Mouse (Mus musculus) embryonic facial prominence, embryonic 12.5 days (tissue): ENCODE data around the gene Akap2. TPM values are rescaled to one million over a fixed set of nuclear protein-coding genes. Genes with fewer than 3 reads are reported as not detected.

Source experiments
- polyA plus RNA-seq: library from polyadenylated mRNA; unstranded; fragments of >200 nt; fragmentation: Nextera tagmentation; extraction: Ambion mirVana; gene quantifications from 2 replicates; pipeline ENCODE4 v1.2.1, GENCODE M21; 2016

The Akap2 gene
- polyA plus RNA-seq, 1 experiment from 2014 or later: 29.8 TPM

Other genes with a start within 250 kb of the Akap2 start
- gene Pakap, start 149.5 kb upstream of the Akap2 start, polyA plus RNA-seq: 42.5 TPM in 2 replicates
- 0.13 and 0.43 TPM in 2 replicates for gene D630039A03Rik, start 198.6 kb downstream of the Akap2 start, polyA plus RNA-seq
- 378 and 389 TPM in 2 replicates for gene Txn1, start 238.8 kb downstream of the Akap2 start, polyA plus RNA-seq